Comparison of ENCODE assay signal across 13 mouse cellular contexts in genomic region chr7:29981860-29982259, GRCm38 (mm10). TPM values are rescaled to one million over a fixed set of nuclear protein-coding genes. Genes with fewer than 3 reads are reported as not detected.
DNase-seq lines count a peak whose midpoint lies in the region; ATAC-seq lines count a peak whose summit lies in the region.
"Had no signal": no experiment of that assay in that cellular context is flagged by ENCODE, and none has a peak within 500 bp of the region (broad histone marks: within the 10 kb centered on the region; RNA-seq: fewer than 3 reads in every experiment).

No protein-coding gene starts in this region.

- H3K27ac ChIP-seq in heart, embryonic 14.5 days (replicated peaks in 1 of 2; ENCODE audit: control insufficient read depth in 1 of 2, insufficient read depth in 1 of 2, low read depth in 2 of 2, low read length in 2 of 2), result peak overlapping the region; percentile 88 to 98
- H3K27ac ChIP-seq in limb, embryonic 13.5 days, result no peak overlapping the region
- H3K27ac ChIP-seq in limb, embryonic 10.5 days, result no peak overlapping the region
- no peak overlapping the region; the same call in 1 of the 2 replicates for H3K27ac ChIP-seq in embryonic facial prominence, embryonic 14.5 days (replicated peaks; ENCODE audit: low read depth, low read length)
- H3K27ac ChIP-seq: macrophage; midbrain, embryonic 12.5 days had no signal

- H3K36me3 ChIP-seq in heart, embryonic 14.5 days (ENCODE audit: control insufficient read depth, insufficient read depth, low read length), result peaks cover 16% of the 10 kb centered on the region
- peaks cover 12% of the 10 kb centered on the region for H3K36me3 ChIP-seq in limb, embryonic 13.5 days
- H3K36me3 ChIP-seq in limb, embryonic 10.5 days, result peaks cover 17% of the 10 kb centered on the region
- peaks cover 12% of the 10 kb centered on the region for H3K36me3 ChIP-seq in embryonic facial prominence, embryonic 14.5 days (ENCODE audit: control insufficient read depth, insufficient read depth, low read length)
- H3K36me3 ChIP-seq: intestine, embryonic 15.5 days had no signal

- no peaks in the 10 kb centered on the region for H3K27me3 ChIP-seq in heart, embryonic 14.5 days (ENCODE audit: control insufficient read depth, insufficient read depth, low read length)
- no peaks in the 10 kb centered on the region for H3K27me3 ChIP-seq in limb, embryonic 13.5 days
- H3K27me3 ChIP-seq in limb, embryonic 10.5 days (ENCODE audit: low read depth, poor library complexity, severe bottlenecking), result no peaks in the 10 kb centered on the region
- no peaks in the 10 kb centered on the region for H3K27me3 ChIP-seq in embryonic facial prominence, embryonic 14.5 days (replicated peaks; ENCODE audit: control insufficient read depth, insufficient read depth, low read length)
- H3K27me3 ChIP-seq: intestine, embryonic 15.5 days; midbrain, embryonic 12.5 days had no signal

- H3K9me3 ChIP-seq in heart, embryonic 14.5 days (ENCODE audit: control insufficient read depth, low read length), result peaks cover 8% of the 10 kb centered on the region
- H3K9me3 ChIP-seq in limb, embryonic 13.5 days, result no peaks in the 10 kb centered on the region
- no peaks in the 10 kb centered on the region for H3K9me3 ChIP-seq in limb, embryonic 10.5 days (replicated peaks)
- 0 out of 2 replicates have a peak, but pooled peaks cover 3% of the 10 kb centered on the region for H3K9me3 ChIP-seq in embryonic facial prominence, embryonic 14.5 days (ENCODE audit: control insufficient read depth, low read length)
- H3K9me3 ChIP-seq: intestine, embryonic 15.5 days; midbrain, embryonic 12.5 days had no signal

- no peak for ATAC-seq in heart, embryonic 14.5 days (ENCODE audit: insufficient number of reproducible peaks, insufficient read depth, low FRiP score, low read depth)
- no peak for ATAC-seq in limb, embryonic 13.5 days (ENCODE audit: low FRiP score, low read depth)
- no peak for ATAC-seq in embryonic facial prominence, embryonic 14.5 days (ENCODE audit: low read depth)
- ATAC-seq: intestine, embryonic 15.5 days had no signal

- H3K9ac ChIP-seq in heart, embryonic 14.5 days (ENCODE audit: low read length), result no peak overlapping the region
- no peak overlapping the region for H3K9ac ChIP-seq in limb, embryonic 13.5 days
- H3K9ac ChIP-seq in embryonic facial prominence, embryonic 14.5 days (ENCODE audit: low read depth, low read length), result no peak overlapping the region
- H3K9ac ChIP-seq: intestine, embryonic 15.5 days had no signal

- H3K4me2 ChIP-seq in heart, embryonic 14.5 days (ENCODE audit: low read length), result peak overlapping the region; percentile 82
- peak overlapping the region; percentile 20; the same call in 1 of the 2 replicates for H3K4me2 ChIP-seq in limb, embryonic 13.5 days (replicated peaks)
- no peak overlapping the region for H3K4me2 ChIP-seq in embryonic facial prominence, embryonic 14.5 days (ENCODE audit: low read depth, low read length)

- 61% methylated on average over 3 of the region's 3 CpGs for WGBS in heart, embryonic 14.5 days
- 82% methylated on average over 3 of the region's 3 CpGs for WGBS in limb, embryonic 13.5 days
- 78% methylated on average over 3 of the region's 3 CpGs for WGBS in limb, embryonic 10.5 days
- WGBS in embryonic facial prominence, embryonic 14.5 days, result 63% methylated on average over 3 of the region's 3 CpGs

- no peak for DNase-seq in heart, adult 11 months
- no peak for DNase-seq in limb, embryonic 10.5 days (ENCODE audit: low spot score)
- DNase-seq in ES-CJ7 (ENCODE audit: low read depth, low spot score), result peak; percentile 96
- DNase-seq in embryonic facial prominence, embryonic 14.5 days (ENCODE audit: low spot score), result peak; percentile 63
- no peak for DNase-seq in urinary bladder, postnatal 10 days (ENCODE audit: low spot score)
- no peak for DNase-seq in layer of hippocampus, adult 8-10 months (ENCODE audit: low spot score in 2 of 2)
- DNase-seq: gastrocnemius, postnatal 10 days; liver had no signal

- H3K4me3 ChIP-seq in heart, embryonic 14.5 days (ENCODE audit: control insufficient read depth in 1 of 2, insufficient read depth in 1 of 2, low read depth in 1 of 2, low read length in 2 of 2), result peak overlapping the region in 1 of 2 experiments; percentile 81; a peak in 1 of 4 replicates
- H3K4me3 ChIP-seq in limb, embryonic 13.5 days, result no peak overlapping the region
- H3K4me3 ChIP-seq in limb, embryonic 10.5 days, result no peak overlapping the region
- H3K4me3 ChIP-seq in embryonic facial prominence, embryonic 14.5 days (ENCODE audit: low read depth, low read length), result no peak overlapping the region
- H3K4me3 ChIP-seq: intestine, embryonic 15.5 days had no signal

- H3K4me1 ChIP-seq in heart, embryonic 14.5 days (ENCODE audit: control insufficient read depth in 2 of 2, insufficient read depth in 2 of 2, low read length in 2 of 2), result peaks cover 15 to 42% of the 10 kb centered on the region in 2 experiments
- peaks cover 34% of the 10 kb centered on the region for H3K4me1 ChIP-seq in limb, embryonic 13.5 days
- peaks cover 20% of the 10 kb centered on the region for H3K4me1 ChIP-seq in limb, embryonic 10.5 days
- H3K4me1 ChIP-seq in embryonic facial prominence, embryonic 14.5 days (ENCODE audit: control insufficient read depth, insufficient read depth, low read length), result peaks cover 11% of the 10 kb centered on the region; the same call in 1 of the 2 replicates

RNA-seq across cellular contexts. Expression of gene Zfp568, which starts 1.9 kb away (rescaled TPM):
- polyA plus RNA-seq in heart, embryonic 14.5 days (2014; fragmentation: Nextera tagmentation; extraction: Ambion mirVana), result 23.7 and 27.4 TPM in 2 replicates
- 27.2 and 27.9 TPM in 2 replicates for polyA plus RNA-seq in limb, embryonic 13.5 days (2015; fragmentation: Nextera tagmentation; extraction: Ambion mirVana)
- polyA plus RNA-seq in limb, embryonic 10.5 days (2016; fragmentation: Nextera tagmentation; extraction: Ambion mirVana), result 35.6 and 37.3 TPM in 2 replicates
- 29.5 and 29.9 TPM in 2 replicates for polyA plus RNA-seq in embryonic facial prominence, embryonic 14.5 days (2014; fragmentation: Nextera tagmentation; extraction: Ambion mirVana)
- total RNA-seq in layer of hippocampus, adult 8-10 months (2022), result 1 to 10 TPM; 3.3 to 7.7 (median 4.0) TPM

RNA-seq across cellular contexts. Expression of gene Zfp74, which starts 28.0 kb away (rescaled TPM):
- 8.0 and 8.6 TPM in 2 replicates for polyA plus RNA-seq in heart, embryonic 14.5 days (2014; fragmentation: Nextera tagmentation; extraction: Ambion mirVana)
- polyA plus RNA-seq in limb, embryonic 13.5 days (2015; fragmentation: Nextera tagmentation; extraction: Ambion mirVana), result 14.9 and 17.6 TPM in 2 replicates
- 11.5 and 15.9 TPM in 2 replicates for polyA plus RNA-seq in limb, embryonic 10.5 days (2016; fragmentation: Nextera tagmentation; extraction: Ambion mirVana)
- 8.9 and 10.3 TPM in 2 replicates for polyA plus RNA-seq in embryonic facial prominence, embryonic 14.5 days (2014; fragmentation: Nextera tagmentation; extraction: Ambion mirVana)
- total RNA-seq in layer of hippocampus, adult 8-10 months (2022), result 10 to 100 TPM; 17.2 to 19.9 (median 18.2) TPM

Comparison
In these comparisons a context has a peak if more than half of its experiments do, and no peak if none do; other contexts are left out.
1. H3K27ac ChIP-seq: peak in heart, embryonic 14.5 days (2 of 2); none in limb, embryonic 13.5 days (single experiment), limb, embryonic 10.5 days (single experiment) and embryonic facial prominence, embryonic 14.5 days (single experiment).
2. DNase-seq: peak in ES-CJ7 (single experiment) and embryonic facial prominence, embryonic 14.5 days (single experiment); none in heart, adult 11 months (single experiment), limb, embryonic 10.5 days (single experiment), urinary bladder, postnatal 10 days (single experiment) and layer of hippocampus, adult 8-10 months (0 of 2).